ENCODE assay signal across 8 mouse cellular contexts in genomic region chr7:144678241-144679030, GRCm38 (mm10).
DNase-seq lines count a peak whose midpoint lies in the region; ATAC-seq and TF ChIP-seq lines count a peak whose summit lies in the region.

No protein-coding gene starts in this region.

- H3K4me1 ChIP-seq in heart, adult 2 months (ENCODE audit: control insufficient read depth, insufficient read depth, low read length): no peaks in the 10 kb centered on the region
- H3K4me1 ChIP-seq in heart, embryonic 14.5 days (ENCODE audit: control insufficient read depth in 2 of 2, insufficient read depth in 2 of 2, low read length in 2 of 2): peaks cover 0 to 3% of the 10 kb centered on the region in 2 experiments; a peak in 1 of 4 replicates
- peaks cover 15% of the 10 kb centered on the region for H3K4me1 ChIP-seq in limb, embryonic 10.5 days
- H3K4me1 ChIP-seq in midbrain, embryonic 15.5 days: peaks cover 7% of the 10 kb centered on the region

- H3K4me3 ChIP-seq in heart, adult 2 months: peak overlapping the region; percentile 36
- peak overlapping the region; percentile 36 to 49 for H3K4me3 ChIP-seq in heart, embryonic 14.5 days (ENCODE audit: control insufficient read depth in 1 of 2, insufficient read depth in 1 of 2, low read depth in 1 of 2, low read length in 2 of 2)
- peak overlapping the region; percentile 54 for H3K4me3 ChIP-seq in limb, embryonic 10.5 days
- H3K4me3 ChIP-seq in midbrain, embryonic 15.5 days: peak overlapping the region; percentile 42

- H3K9me3 ChIP-seq in heart, embryonic 14.5 days (ENCODE audit: control insufficient read depth, low read length): no peaks in the 10 kb centered on the region
- no peaks in the 10 kb centered on the region for H3K9me3 ChIP-seq in limb, embryonic 10.5 days (replicated peaks)
- no peaks in the 10 kb centered on the region for H3K9me3 ChIP-seq in midbrain, embryonic 15.5 days

- peak; percentile 51 to 60 for DNase-seq in heart, adult 2 months
- no peak for DNase-seq in heart, postnatal 25 days (ENCODE audit: low spot score)
- peak; percentile 45 for DNase-seq in adrenal gland, postnatal 25 days
- peak; percentile 55 for DNase-seq in limb, embryonic 10.5 days (ENCODE audit: low spot score)
- no peak for DNase-seq in thymus, postnatal 14 days
- DNase-seq in B cell, adult 2 months: no peak

- TF ChIP-seq CTCF in heart, adult 2 months (IDR thresholded peaks at IDR 0.05): no peak

- intact Hi-C loops in heart, adult 2 months (cut with DNase I): no loop called here
- intact Hi-C loops in heart, postnatal 25 days (cut with DNase I): no loop called here

- no peaks in the 10 kb centered on the region for H3K79me2 ChIP-seq in heart, adult 2 months (replicated peaks; ENCODE audit: control insufficient read depth, insufficient read depth, low read length)

- no peaks in the 10 kb centered on the region for H3K36me3 ChIP-seq in heart, adult 2 months (ENCODE audit: control insufficient read depth, insufficient read depth, low read length)
- no peaks in the 10 kb centered on the region for H3K36me3 ChIP-seq in heart, embryonic 14.5 days (ENCODE audit: control insufficient read depth, insufficient read depth, low read length)
- H3K36me3 ChIP-seq in limb, embryonic 10.5 days: no peaks in the 10 kb centered on the region
- no peaks in the 10 kb centered on the region for H3K36me3 ChIP-seq in midbrain, embryonic 15.5 days (replicated peaks)

- TF ChIP-seq POLR2A in heart, adult 2 months (IDR thresholded peaks at IDR 0.05; ENCODE audit: insufficient read depth, low read depth, low read length): no peak

- H3K27me3 ChIP-seq in heart, adult 2 months (ENCODE audit: control insufficient read depth, insufficient read depth, low read length): 0 out of 2 replicates have a peak, but pooled peaks cover 3% of the 10 kb centered on the region
- peaks cover 23% of the 10 kb centered on the region for H3K27me3 ChIP-seq in heart, embryonic 14.5 days (ENCODE audit: control insufficient read depth, insufficient read depth, low read length)
- peaks cover 55% of the 10 kb centered on the region for H3K27me3 ChIP-seq in limb, embryonic 10.5 days (ENCODE audit: low read depth, poor library complexity, severe bottlenecking)
- H3K27me3 ChIP-seq in midbrain, embryonic 15.5 days (replicated peaks): peaks cover 19% of the 10 kb centered on the region

- peak overlapping the region; percentile 82 for H3K4me2 ChIP-seq in heart, embryonic 14.5 days (ENCODE audit: low read length)
- H3K4me2 ChIP-seq in midbrain, embryonic 15.5 days: peak overlapping the region; percentile 89

- peak; percentile 20; the same call in 1 of the 2 replicates for ATAC-seq in heart, embryonic 14.5 days (ENCODE audit: insufficient number of reproducible peaks, insufficient read depth, low FRiP score, low read depth)
- no peak for ATAC-seq in midbrain, embryonic 15.5 days (replicated peaks)

- no peak overlapping the region; the same call in 1 of the 2 replicates for H3K27ac ChIP-seq in heart, adult 2 months
- no peak overlapping the region for H3K27ac ChIP-seq in heart, embryonic 14.5 days (replicated peaks in 1 of 2; ENCODE audit: control insufficient read depth in 1 of 2, insufficient read depth in 1 of 2, low read depth in 2 of 2, low read length in 2 of 2)
- peak overlapping the region; percentile 72 for H3K27ac ChIP-seq in limb, embryonic 10.5 days
- H3K27ac ChIP-seq in midbrain, embryonic 15.5 days: no peak overlapping the region

- TF ChIP-seq EP300 in heart, adult 2 months (IDR thresholded peaks at IDR 0.05; ENCODE audit: insufficient read depth, low read depth, low read length): no peak

- H3K9ac ChIP-seq in heart, adult 2 months (ENCODE audit: low read depth, low read length): peak overlapping the region; percentile 23
- H3K9ac ChIP-seq in heart, embryonic 14.5 days (ENCODE audit: low read length): peak overlapping the region; percentile 56
- peak overlapping the region; percentile 31 for H3K9ac ChIP-seq in midbrain, embryonic 15.5 days

- WGBS in heart, adult 2 months: 8% methylated on average over 65 of the region's 68 CpGs
- WGBS in heart, embryonic 14.5 days: 6% methylated on average over 68 of the region's 68 CpGs
- 8% methylated on average over 68 of the region's 68 CpGs for WGBS in limb, embryonic 10.5 days
- 12% methylated on average over 67 of the region's 68 CpGs for WGBS in midbrain, embryonic 15.5 days

Comparison
In these comparisons a context has a peak if more than half of its experiments do, and no peak if none do; other contexts are left out.
1. DNase-seq: peak in heart, adult 2 months (2 of 2), adrenal gland, postnatal 25 days (single experiment) and limb, embryonic 10.5 days (single experiment); none in heart, postnatal 25 days (single experiment), thymus, postnatal 14 days (single experiment) and B cell, adult 2 months (0 of 2).
2. Peak in every context shown above with its lines, with median percentiles within 50 percentile points of each other: H3K4me3 ChIP-seq and H3K9ac ChIP-seq.